Mouse (Mus musculus) MEL (cell line): ENCODE measurements around the gene Cd99l2.

Source experiments
- CTCF ChIP-seq, 3 experiments: IDR thresholded peaks in 2 of 3; conservative IDR thresholded peaks in 1 of 3; 2 replicates each; pipeline ENCODE4 v1.5.1; 2011 to 2012; ENCODE audit warnings: low read length in 3 of 3, low read depth in 2 of 3, mild to moderate bottlenecking in 2 of 3, improper control_type of control experiment in 1 of 3, inconsistent platforms in 1 of 3, mixed read lengths in 1 of 3, moderate library complexity in 1 of 3; ENCODE audit not compliant: control insufficient read depth in 1 of 3, insufficient read depth in 1 of 3, poor library complexity in 1 of 3, severe bottlenecking in 1 of 3
- ELF1 ChIP-seq: IDR thresholded peaks from 2 replicates; pipeline ENCODE4 v1.6.1; 2014; ENCODE audit warnings: low read depth, mild to moderate bottlenecking, inconsistent platforms, low read length, improper control_type of control experiment, moderate library complexity
- EP300 ChIP-seq, 2 experiments: IDR thresholded peaks; 2 replicates each; pipeline ENCODE4 v1.6.1; 2011; ENCODE audit warnings: improper control_type of control experiment in 2 of 2, low read length in 2 of 2, low read depth in 1 of 2, mild to moderate bottlenecking in 1 of 2
- MEF2A ChIP-seq: IDR thresholded peaks from 2 replicates; pipeline ENCODE4 v1.6.1; 2014; ENCODE audit warnings: low read depth, mild to moderate bottlenecking, inconsistent platforms, low read length, improper control_type of control experiment; ENCODE audit not compliant: poor library complexity, insufficient replicate concordance, severe bottlenecking; ENCODE audit errors: extremely low read depth
- MYB ChIP-seq: IDR thresholded peaks from 2 replicates; pipeline ENCODE4 v1.6.1; 2011; ENCODE audit warnings: mild to moderate bottlenecking, low read depth, low read length, improper control_type of control experiment
- NELFE ChIP-seq: IDR thresholded peaks from 2 replicates; pipeline ENCODE4 v1.6.1; 2011; ENCODE audit warnings: low read depth, low read length, improper control_type of control experiment
- POLR2A ChIP-seq, 2 experiments: IDR thresholded peaks; 2 replicates each; pipeline ENCODE4 v1.6.1; 2011 to 2012; ENCODE audit warnings: low read length in 2 of 2, mild to moderate bottlenecking in 2 of 2, control low read depth in 1 of 2, improper control_type of control experiment in 1 of 2, low read depth in 1 of 2, moderate library complexity in 1 of 2; ENCODE audit not compliant: control insufficient read depth in 1 of 2, insufficient read depth in 1 of 2, poor library complexity in 1 of 2
- ZMIZ1 ChIP-seq: IDR thresholded peaks from 2 replicates; pipeline ENCODE4 v1.6.1; 2012; ENCODE audit warnings: low read depth, mild to moderate bottlenecking, inconsistent platforms, low read length, improper control_type of control experiment, moderate library complexity

DNA sequence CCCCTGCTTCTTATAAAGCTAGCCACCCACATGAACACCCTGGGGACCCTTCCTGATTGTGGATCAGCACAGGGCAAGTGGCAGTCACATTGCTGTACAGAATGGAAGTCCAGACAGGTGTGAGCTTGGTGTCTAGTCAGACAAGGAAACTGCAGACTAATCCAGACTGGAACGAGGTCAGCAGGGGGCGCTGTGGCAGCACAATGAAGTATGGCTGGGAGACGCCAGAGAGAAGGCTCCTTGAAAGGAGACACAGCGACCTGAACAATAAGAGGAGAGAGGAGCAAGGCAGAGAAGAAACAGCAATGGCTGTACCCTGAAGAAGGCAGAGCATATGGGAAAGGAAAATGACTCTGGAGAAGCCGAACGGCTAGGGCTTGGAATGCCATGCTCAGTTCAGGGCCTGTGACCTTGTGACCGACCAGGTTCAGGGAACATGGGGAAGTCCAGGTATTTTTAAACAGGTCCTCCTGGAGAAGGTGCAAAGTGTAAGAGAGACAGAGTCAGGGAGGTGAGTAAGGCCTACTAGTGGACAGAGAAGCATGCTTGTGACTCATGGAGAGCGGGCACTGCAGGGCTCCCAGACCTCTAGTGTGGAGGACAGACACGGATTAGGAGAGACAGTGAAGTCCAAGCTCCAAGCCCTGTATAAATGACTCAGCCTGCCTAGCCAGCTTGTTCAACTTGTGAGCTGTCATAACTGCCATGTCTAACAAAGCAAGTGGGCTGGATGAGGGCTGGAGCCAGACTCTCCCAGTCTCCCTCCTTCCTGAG, 66.7 kb downstream of the Cd99l2 start:
- TF ChIP-seq CTCF (IDR thresholded peaks at IDR 0.05 in 2 of 3, conservative IDR thresholded peaks at IDR 0.05 in 1 of 3; ENCODE audit: control insufficient read depth in 1 of 3, insufficient read depth in 1 of 3, low read depth in 2 of 3, low read length in 3 of 3, poor library complexity in 1 of 3, severe bottlenecking in 1 of 3) (peak; percentile 54 to 86 (median 85)), MEF2A (no peak), EP300 (IDR thresholded peaks at IDR 0.05; ENCODE audit: low read depth in 1 of 2, low read length in 2 of 2) (no peak), ZMIZ1 (no peak), POLR2A (IDR thresholded peaks at IDR 0.05; ENCODE audit: control insufficient read depth in 1 of 2, insufficient read depth in 1 of 2, low read depth in 1 of 2, low read length in 2 of 2, poor library complexity in 1 of 2) (no peak), ELF1 (no peak), MYB (no peak), NELFE (no peak)
